Mouse (Mus musculus) myocyte (in vitro differentiated cells): Measurements from ENCODE around the gene Cyba. TPM values are rescaled to one million over a fixed set of nuclear protein-coding genes. Genes with fewer than 3 reads are reported as not detected.

Experiments
- H3K27me3 ChIP-seq: one replicate; pipeline ENCODE4 v1.6.1; 2011; ENCODE audit not compliant: control insufficient read depth, insufficient read depth, insufficient read length
- H3K36me3 ChIP-seq: one replicate; pipeline ENCODE4 v1.6.1; 2011; ENCODE audit not compliant: control insufficient read depth, insufficient read depth
- H3K4me2 ChIP-seq: one replicate; pipeline ENCODE4 v1.6.1; 2011; ENCODE audit warnings: low read depth, control low read depth
- H3K4me3 ChIP-seq: one replicate; pipeline ENCODE4 v1.5.1; 2011; ENCODE audit warnings: mild to moderate bottlenecking, control low read depth, moderate library complexity
- H3K79me2 ChIP-seq: one replicate; pipeline ENCODE4 v1.6.1; 2011; ENCODE audit not compliant: control insufficient read depth, insufficient read depth
- H3ac ChIP-seq: one replicate; pipeline ENCODE4 v1.6.1; 2011; ENCODE audit not compliant: control insufficient read depth, insufficient read length
- CEBPB ChIP-seq: IDR thresholded peaks from 2 replicates; pipeline ENCODE4 v1.6.1; 2011; ENCODE audit warnings: mild to moderate bottlenecking, moderate library complexity; ENCODE audit not compliant: poor library complexity, insufficient read depth, severe bottlenecking
- E2F4 ChIP-seq: IDR thresholded peaks from one replicate; pipeline ENCODE4 v1.6.1; 2011; ENCODE audit warnings: mild to moderate bottlenecking, control low read depth, moderate library complexity; ENCODE audit not compliant: insufficient read depth
- MAX ChIP-seq: IDR thresholded peaks from one replicate; pipeline ENCODE4 v1.6.1; 2011; ENCODE audit warnings: low read depth, mild to moderate bottlenecking, control low read depth
- MYOD1 ChIP-seq, 3 experiments: IDR thresholded peaks; one replicate each; pipeline ENCODE4 v1.6.1; 2011; ENCODE audit warnings: control low read depth in 2 of 3, low read depth in 2 of 3, mild to moderate bottlenecking in 2 of 3, moderate library complexity in 1 of 3; ENCODE audit not compliant: insufficient read length in 2 of 3, control insufficient read depth in 1 of 3
- MYOG ChIP-seq, 3 experiments: IDR thresholded peaks; one replicate each; pipeline ENCODE4 v1.6.1; 2011; ENCODE audit warnings: control low read depth in 2 of 3, low read depth in 2 of 3, mild to moderate bottlenecking in 2 of 3; ENCODE audit not compliant: insufficient read length in 2 of 3, control insufficient read depth in 1 of 3, insufficient read depth in 1 of 3
- POLR2A ChIP-seq: IDR thresholded peaks from one replicate; pipeline ENCODE4 v1.6.1; 2011; ENCODE audit warnings: low read depth, mild to moderate bottlenecking, control low read depth, moderate library complexity; ENCODE audit not compliant: insufficient read length
- POLR2AphosphoS2 ChIP-seq: IDR thresholded peaks from one replicate; pipeline ENCODE4 v1.6.1; 2011; ENCODE audit warnings: low read depth, control low read depth; ENCODE audit not compliant: insufficient read length
- REST ChIP-seq: IDR thresholded peaks from one replicate; pipeline ENCODE4 v1.6.1; 2011; ENCODE audit warnings: mild to moderate bottlenecking, control low read depth, moderate library complexity; ENCODE audit not compliant: insufficient read depth, insufficient read length
- SRF ChIP-seq: IDR thresholded peaks from one replicate; pipeline ENCODE4 v1.6.1; 2011; ENCODE audit warnings: low read depth; ENCODE audit not compliant: control insufficient read depth, insufficient read length
- TCF12 ChIP-seq: IDR thresholded peaks from one replicate; pipeline ENCODE4 v1.6.1; 2011; ENCODE audit warnings: mild to moderate bottlenecking, control low read depth; ENCODE audit not compliant: poor library complexity, insufficient read depth, severe bottlenecking
- TCF3 ChIP-seq: IDR thresholded peaks from one replicate; pipeline ENCODE4 v1.6.1; 2011; ENCODE audit warnings: low read depth, control low read depth; ENCODE audit not compliant: insufficient read length
- USF1 ChIP-seq: IDR thresholded peaks from one replicate; pipeline ENCODE4 v1.6.1; 2011; ENCODE audit warnings: low read depth, mild to moderate bottlenecking, control low read depth, moderate library complexity
- polyA plus RNA-seq: library from polyadenylated mRNA; unstranded; fragments of >200 nt; fragmentation: generic; extraction: Trizol; gene quantifications from one replicate; pipeline ENCODE4 v1.2.1, GENCODE M21; 2012; ENCODE audit warnings: missing spikeins

Gene Cyba
- polyA plus RNA-seq, 1 experiment = not detected

- Histone ChIP-seq H3K79me2 (no peaks in the 10 kb centered on the region), H3K27me3 (no peaks in the 10 kb centered on the region), H3ac (no peak overlapping the region), H3K4me3 (no peak overlapping the region), H3K36me3 (peaks cover 5% of the 10 kb centered on the region), H3K4me2 (no peak overlapping the region)
- no peak for TF ChIP-seq POLR2AphosphoS2
- no peak for TF ChIP-seq USF1
- TF ChIP-seq TCF12 = no peak
- TF ChIP-seq MAX = no peak
- TF ChIP-seq MYOD1 (IDR thresholded peaks at IDR 0.05; ENCODE audit: control insufficient read depth in 1 of 3, insufficient read length in 2 of 3, low read depth in 2 of 3) = no peak
- TF ChIP-seq POLR2A = no peak
- TF ChIP-seq MYOG (IDR thresholded peaks at IDR 0.05; ENCODE audit: control insufficient read depth in 1 of 3, insufficient read depth in 1 of 3, insufficient read length in 2 of 3, low read depth in 2 of 3) = no peak
- TF ChIP-seq REST = no peak
- no peak for TF ChIP-seq SRF
These were observed 2.1 kb downstream of the Cyba start for GRCm38 (mm10) chr8:122430646-122431045.

- H3ac ChIP-seq = no peak overlapping the region
- H3K4me3 ChIP-seq = no peak overlapping the region
- no peak for TF ChIP-seq USF1
- TF ChIP-seq E2F4 = no peak
- TF ChIP-seq TCF12 = no peak
- TF ChIP-seq POLR2AphosphoS2 = no peak
- TF ChIP-seq SRF = no peak
- no peak for TF ChIP-seq TCF3
- TF ChIP-seq MAX = no peak
- TF ChIP-seq REST = no peak
- TF ChIP-seq MYOG (IDR thresholded peaks at IDR 0.05; ENCODE audit: control insufficient read depth in 1 of 3, insufficient read depth in 1 of 3, insufficient read length in 2 of 3, low read depth in 2 of 3) = no peak
- no peak for TF ChIP-seq POLR2A
- TF ChIP-seq MYOD1 (IDR thresholded peaks at IDR 0.05; ENCODE audit: control insufficient read depth in 1 of 3, insufficient read length in 2 of 3, low read depth in 2 of 3) = no peak
- no peak for TF ChIP-seq CEBPB
- peak overlapping the region; percentile 6 for H3K4me2 ChIP-seq
- no peaks in the 10 kb centered on the region for H3K79me2 ChIP-seq
- no peaks in the 10 kb centered on the region for H3K36me3 ChIP-seq
- H3K27me3 ChIP-seq = no peaks in the 10 kb centered on the region
These were observed 2.6 kb downstream of the Cyba start for GRCm38 (mm10) chr8:122430058-122430636.

- H3K79me2 ChIP-seq = no peaks in the 10 kb centered on the region
- no peak for TF ChIP-seq TCF3
- TF ChIP-seq TCF12 = no peak
- no peak for TF ChIP-seq MYOG (IDR thresholded peaks at IDR 0.05; ENCODE audit: control insufficient read depth in 1 of 3, insufficient read depth in 1 of 3, insufficient read length in 2 of 3, low read depth in 2 of 3)
- TF ChIP-seq SRF = no peak
- TF ChIP-seq REST = no peak
- no peak for TF ChIP-seq E2F4
- TF ChIP-seq POLR2A = no peak
- no peak for TF ChIP-seq POLR2AphosphoS2
- no peak for TF ChIP-seq USF1
- no peak overlapping the region for H3ac ChIP-seq
- H3K36me3 ChIP-seq = no peaks in the 10 kb centered on the region
- no peaks in the 10 kb centered on the region for H3K27me3 ChIP-seq
- no peak overlapping the region for H3K4me2 ChIP-seq
- H3K4me3 ChIP-seq = no peak overlapping the region
These were observed 4.6 kb downstream of the Cyba start for GRCm38 (mm10) chr8:122428163-122428562.

- H3K36me3 ChIP-seq = no peaks in the 10 kb centered on the region
These were observed 5.1 kb downstream of the Cyba start for GRCm38 (mm10) chr8:122427607-122428006.

GRCm38 (mm10) chr8:122426145-122426544 is 6.6 kb downstream of the Cyba start:
- TF ChIP-seq USF1 (no peak), E2F4 (no peak), MYOG (IDR thresholded peaks at IDR 0.05; ENCODE audit: control insufficient read depth in 1 of 3, insufficient read depth in 1 of 3, insufficient read length in 2 of 3, low read depth in 2 of 3) (no peak), REST (no peak), CEBPB (no peak), MYOD1 (IDR thresholded peaks at IDR 0.05; ENCODE audit: control insufficient read depth in 1 of 3, insufficient read length in 2 of 3, low read depth in 2 of 3) (no peak), TCF12 (no peak), POLR2A (no peak), TCF3 (no peak), MAX (no peak), SRF (no peak), POLR2AphosphoS2 (no peak)
- H3K27me3 ChIP-seq = no peaks in the 10 kb centered on the region
- no peak overlapping the region for H3K4me3 ChIP-seq
- no peaks in the 10 kb centered on the region for H3K79me2 ChIP-seq
- no peak overlapping the region for H3ac ChIP-seq
- H3K4me2 ChIP-seq = no peak overlapping the region
- H3K36me3 ChIP-seq = no peaks in the 10 kb centered on the region

More at GRCm38 (mm10) chr8:122427607-122428006, 5.1 kb downstream of the Cyba start:
- TF ChIP-seq USF1 (no peak), MYOD1 (IDR thresholded peaks at IDR 0.05; ENCODE audit: control insufficient read depth in 1 of 3, insufficient read length in 2 of 3, low read depth in 2 of 3) (no peak), TCF3 (no peak), POLR2A (no peak), SRF (no peak), E2F4 (no peak), POLR2AphosphoS2 (no peak)
- Histone ChIP-seq H3K27me3 (no peaks in the 10 kb centered on the region), H3K79me2 (no peaks in the 10 kb centered on the region), H3K4me3 (no peak overlapping the region), H3ac (no peak overlapping the region), H3K4me2 (no peak overlapping the region)
